Mouse (Mus musculus): Measurements from ENCODE around the gene Gm6509. TPM values are rescaled to one million over a fixed set of nuclear protein-coding genes. Genes with fewer than 3 reads are reported as not detected.

The Gm6509 gene
- polyA plus RNA-seq (2015; fragmentation: Illumina TruSeq; extraction: RNeasy Lipid Tissue Mini Kit (QIAGEN cat#74804); ENCODE audit: low read depth, low replicate concordance), result not detected

DNA sequence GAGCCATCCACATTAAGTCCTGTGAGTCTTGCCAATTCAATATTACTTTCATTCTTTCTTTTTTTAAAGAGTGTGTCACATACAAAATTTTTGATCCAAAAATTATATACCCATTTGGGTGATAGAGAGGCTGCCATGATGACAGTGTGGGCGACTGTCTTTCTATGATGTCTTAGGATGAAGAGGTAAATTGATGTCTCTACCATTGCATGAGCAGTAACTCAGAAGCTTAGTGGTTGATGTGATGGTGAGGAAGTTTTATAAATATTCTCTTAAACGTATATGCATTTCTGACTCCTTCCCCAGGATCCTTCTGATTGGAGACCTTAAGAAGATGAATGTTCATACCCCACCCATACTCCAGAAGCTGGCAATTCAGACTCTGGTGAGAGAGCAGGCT lies at the start of gene Gm6509:
Gene Gm6509 (plus strand): TSS at position 301 of the 400 bp plus-strand sequence.

DNA sequence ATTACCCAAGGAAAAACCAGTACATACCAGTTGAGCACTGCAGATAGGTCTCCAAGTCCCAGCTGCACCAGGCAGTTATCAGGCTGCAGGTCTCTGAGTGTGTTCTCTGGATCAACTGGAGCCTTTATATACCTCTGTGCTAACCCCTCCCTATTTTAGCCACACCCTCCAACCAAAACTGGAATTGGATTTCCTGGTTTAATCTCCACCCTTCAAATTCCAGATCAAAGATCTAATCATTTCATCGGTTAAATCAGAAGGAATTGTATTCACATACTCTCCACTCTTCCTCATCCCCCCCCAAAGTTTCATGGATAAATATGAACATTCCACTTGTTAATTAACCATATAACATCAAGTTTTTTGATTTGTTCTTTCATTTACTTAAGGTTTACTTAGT lies 7.5 kb upstream of the Gm6509 start, which contains the start of gene Gm3147:
Gene Gm3147 (minus strand): TSS at position 101 of the 400 bp plus-strand sequence.

DNA sequence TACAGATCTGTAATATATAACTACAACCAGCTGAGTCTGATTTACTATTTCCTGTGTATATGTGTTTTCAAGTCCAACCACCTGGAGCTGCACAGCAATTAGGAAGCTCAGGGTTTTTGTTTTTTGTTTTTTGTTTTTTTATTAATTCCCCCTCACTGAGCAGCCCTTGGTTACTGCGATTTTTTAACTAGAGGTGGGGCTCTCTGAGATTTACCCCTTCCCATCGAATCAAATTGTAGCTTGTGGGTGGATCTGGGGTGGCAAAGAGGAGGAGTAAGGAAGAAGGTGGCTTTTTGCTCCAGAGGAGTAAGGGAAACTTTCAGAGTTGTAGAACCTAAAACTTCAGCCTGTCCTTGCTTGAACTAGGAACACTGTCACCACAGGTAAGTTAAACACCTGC lies 24.3 kb downstream of the Gm6509 start, which contains the start of gene Gm6205:
Gene Gm6205 (plus strand): TSS at position 301 of the 400 bp plus-strand sequence.

Other genes starting within 250 kb of the Gm6509 start
- not detected for gene Gm7682, start 178.2 kb upstream of the Gm6509 start, polyA plus RNA-seq (2015; fragmentation: Illumina TruSeq; extraction: RNeasy Lipid Tissue Mini Kit (QIAGEN cat#74804); ENCODE audit: low read depth, low replicate concordance)
- not detected for gene Gm3139, start 97.7 kb upstream of the Gm6509 start, polyA plus RNA-seq (2015; fragmentation: Illumina TruSeq; extraction: RNeasy Lipid Tissue Mini Kit (QIAGEN cat#74804); ENCODE audit: low read depth, low replicate concordance)
- gene Gm3147, start 7.6 kb upstream of the Gm6509 start, polyA plus RNA-seq (2015; fragmentation: Illumina TruSeq; extraction: RNeasy Lipid Tissue Mini Kit (QIAGEN cat#74804); ENCODE audit: low read depth, low replicate concordance), result not detected
- not detected for gene Gm6205, start 24.4 kb downstream of the Gm6509 start, polyA plus RNA-seq (2015; fragmentation: Illumina TruSeq; extraction: RNeasy Lipid Tissue Mini Kit (QIAGEN cat#74804); ENCODE audit: low read depth, low replicate concordance)
- not detected for gene Gm3183, start 241.5 kb downstream of the Gm6509 start, polyA plus RNA-seq (2015; fragmentation: Illumina TruSeq; extraction: RNeasy Lipid Tissue Mini Kit (QIAGEN cat#74804); ENCODE audit: low read depth, low replicate concordance)

Data from brain, adult 10 weeks (tissue).